Mouse (Mus musculus): ENCODE results near the gene Plcl2.

Gene Plcl2

GRCm38 (mm10) chr17:50735382-50735954, 226.3 kb downstream of the Plcl2 start:
- DNase-seq (ENCODE audit: low read depth, low spot score): no peak

DNA sequence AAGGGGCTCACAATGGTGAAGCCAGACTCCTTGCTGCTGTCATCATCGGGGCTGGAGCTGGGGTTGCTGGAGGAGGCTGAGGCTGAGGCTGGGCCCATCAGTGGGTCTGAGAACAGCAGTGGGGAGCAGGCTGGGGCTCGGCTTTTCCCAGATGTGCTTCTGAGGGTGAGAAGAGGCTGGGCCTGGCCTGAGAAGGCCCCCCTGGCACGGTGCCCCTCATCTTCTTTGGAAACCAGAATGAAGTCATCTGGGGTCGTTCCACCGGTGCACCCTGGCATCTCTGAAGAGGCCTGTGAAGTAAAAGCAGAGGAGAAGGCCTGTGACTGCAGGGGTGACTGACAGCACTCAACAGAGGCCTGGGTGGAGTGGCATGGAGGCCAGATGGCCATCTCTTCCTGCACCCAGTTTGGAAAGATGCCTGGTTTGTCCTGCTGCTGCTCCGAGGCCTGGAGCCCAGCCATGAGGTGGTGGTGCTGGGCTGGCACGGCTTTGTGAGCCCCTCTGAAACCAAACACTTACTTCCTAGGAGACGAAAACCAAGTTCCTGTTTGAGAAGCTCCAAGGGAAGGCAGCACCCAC, 226.8 kb downstream of the Plcl2 start:
- DNase-seq (ENCODE audit: low read depth, low spot score): no peak

- DNase-seq (ENCODE audit: low read depth, low spot score): no peak
Measured at GRCm38 (mm10) chr17:50737068-50737467, 227.9 kb downstream of the Plcl2 start.
